Mouse (Mus musculus): Measurements from ENCODE around the gene Ptov1. TPM values are rescaled to one million over a fixed set of nuclear protein-coding genes. Genes with fewer than 3 reads are reported as not detected.

Gene Ptov1
- polyA plus RNA-seq, 1 experiment from 2014 or later = 389 TPM

DNA sequence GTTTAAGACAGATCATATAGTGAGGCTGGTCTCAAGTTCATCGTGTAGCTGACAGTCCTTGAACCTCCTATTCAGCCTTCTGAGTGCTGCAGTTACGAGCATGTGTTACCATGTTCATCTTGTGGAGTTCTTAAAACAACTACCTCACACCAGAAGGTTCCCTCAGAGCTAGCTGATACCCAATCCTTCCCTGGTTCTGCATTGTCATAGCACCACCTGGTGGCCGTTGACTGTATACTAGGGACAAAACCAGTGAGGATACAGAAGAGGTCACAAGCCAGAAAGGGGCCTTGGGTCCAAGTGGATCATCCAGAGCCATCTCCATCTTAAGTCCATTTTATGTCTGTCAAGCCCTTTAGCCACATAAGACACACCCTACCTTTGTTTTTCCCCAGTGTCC lies 44.7 kb downstream of the Ptov1 start:
- peak; percentile 64; the same call in 1 of the 2 replicates for ATAC-seq
- WGBS = 37% methylated on average over 3 of the region's 3 CpGs

DNA sequence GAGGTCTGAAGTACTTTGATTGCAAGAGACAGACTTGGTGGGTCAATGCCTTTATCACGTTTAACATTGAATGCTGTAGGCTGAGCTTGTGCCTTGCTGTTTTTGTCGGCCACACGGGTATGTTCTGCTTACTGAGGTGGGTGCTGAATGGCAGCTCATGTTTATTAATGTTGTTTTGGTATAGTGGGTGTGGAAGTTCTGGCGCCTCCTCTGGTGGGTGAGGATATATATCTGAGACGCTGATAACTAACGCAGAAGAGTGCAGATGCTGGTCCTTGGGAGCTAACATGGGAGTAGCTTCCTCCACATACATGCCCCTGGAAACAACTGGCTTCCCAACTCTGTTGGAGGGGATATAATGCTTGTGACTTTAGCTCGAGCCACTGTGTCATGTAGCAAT lies 46.2 kb downstream of the Ptov1 start:
- no peak overlapping the region for H3K4me3 ChIP-seq (ENCODE audit: low read length)
- no peaks in the 10 kb centered on the region for H3K27me3 ChIP-seq (replicated peaks; ENCODE audit: control insufficient read depth, insufficient read depth, low read length)
- peaks cover 10% of the 10 kb centered on the region for H3K4me1 ChIP-seq (ENCODE audit: control insufficient read depth, insufficient read depth, low read depth, low read length)
- 35% methylated on average over 7 of the region's 7 CpGs for WGBS
- H3K4me2 ChIP-seq (ENCODE audit: low read length) = no peak overlapping the region
- H3K27ac ChIP-seq (ENCODE audit: low read depth, low read length) = no peak overlapping the region
- ATAC-seq = no peak
- no peak overlapping the region for H3K9ac ChIP-seq (ENCODE audit: low read depth, low read length)
- no peaks in the 10 kb centered on the region; the same call in 1 of the 2 replicates for H3K36me3 ChIP-seq (ENCODE audit: control insufficient read depth, insufficient read depth, low read length)
- no peaks in the 10 kb centered on the region for H3K9me3 ChIP-seq (ENCODE audit: control insufficient read depth, low read length)

More for the DNA sequence above, 44.7 kb downstream of the Ptov1 start:
- Histone ChIP-seq H3K4me2 (ENCODE audit: low read length) (no peak overlapping the region), H3K36me3 (ENCODE audit: control insufficient read depth, insufficient read depth, low read length) (peaks cover 13% of the 10 kb centered on the region), H3K4me1 (ENCODE audit: control insufficient read depth, insufficient read depth, low read depth, low read length) (peaks cover under 1% of the 10 kb centered on the region; the same call in 1 of the 2 replicates), H3K4me3 (ENCODE audit: low read length) (no peak overlapping the region), H3K27ac (ENCODE audit: low read depth, low read length) (no peak overlapping the region), H3K27me3 (replicated peaks; ENCODE audit: control insufficient read depth, insufficient read depth, low read length) (no peaks in the 10 kb centered on the region), H3K9me3 (ENCODE audit: control insufficient read depth, low read length) (no peaks in the 10 kb centered on the region), H3K9ac (ENCODE audit: low read depth, low read length) (no peak overlapping the region)

DNA sequence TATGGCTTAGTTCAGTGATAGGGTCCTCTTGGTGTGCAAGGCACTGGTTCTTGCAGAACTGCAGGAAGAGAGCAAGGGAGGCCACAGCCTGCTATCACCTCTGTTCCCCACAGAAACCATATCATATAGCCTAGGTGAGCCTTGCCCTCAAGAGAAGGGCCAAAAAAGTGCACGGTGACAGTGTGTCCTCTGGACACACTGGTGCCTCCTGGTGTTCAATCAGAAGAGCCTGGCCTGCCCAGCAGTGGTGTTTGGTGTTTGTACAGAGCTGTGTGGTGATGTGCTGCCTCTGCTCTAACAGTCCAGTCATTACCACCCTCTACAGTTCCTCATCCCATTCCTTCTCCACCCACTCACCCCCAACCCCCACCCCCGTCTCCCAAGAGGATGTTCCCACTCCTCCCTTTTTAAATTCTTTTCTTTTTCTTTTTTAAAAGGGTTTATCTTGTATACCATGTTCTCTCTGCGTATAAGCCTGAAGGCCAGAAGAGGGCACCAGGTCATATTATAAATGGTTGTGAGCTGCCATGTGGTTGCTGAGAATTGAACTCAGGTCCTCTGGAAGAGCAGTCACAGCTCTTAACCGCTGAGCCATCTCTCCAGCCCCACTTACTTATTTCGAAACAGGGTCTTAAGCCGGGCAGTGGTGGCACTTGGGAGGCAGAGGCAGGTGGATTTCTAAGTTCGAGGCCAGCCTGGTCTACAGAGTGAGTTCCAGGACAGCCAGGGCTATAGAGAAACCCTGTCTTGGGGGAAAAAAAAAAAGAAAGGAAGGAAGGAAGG lies 47.7 kb downstream of the Ptov1 start:
- Histone ChIP-seq H3K36me3 (ENCODE audit: control insufficient read depth, insufficient read depth, low read length) (no peaks in the 10 kb centered on the region), H3K27me3 (replicated peaks; ENCODE audit: control insufficient read depth, insufficient read depth, low read length) (no peaks in the 10 kb centered on the region), H3K4me3 (ENCODE audit: low read length) (no peak overlapping the region), H3K4me1 (ENCODE audit: control insufficient read depth, insufficient read depth, low read depth, low read length) (peaks cover 25% of the 10 kb centered on the region), H3K9ac (ENCODE audit: low read depth, low read length) (no peak overlapping the region), H3K4me2 (ENCODE audit: low read length) (no peak overlapping the region), H3K27ac (ENCODE audit: low read depth, low read length) (no peak overlapping the region), H3K9me3 (ENCODE audit: control insufficient read depth, low read length) (no peaks in the 10 kb centered on the region)
- 82% methylated on average over 7 of the region's 7 CpGs for WGBS
- ATAC-seq = no peak

DNA sequence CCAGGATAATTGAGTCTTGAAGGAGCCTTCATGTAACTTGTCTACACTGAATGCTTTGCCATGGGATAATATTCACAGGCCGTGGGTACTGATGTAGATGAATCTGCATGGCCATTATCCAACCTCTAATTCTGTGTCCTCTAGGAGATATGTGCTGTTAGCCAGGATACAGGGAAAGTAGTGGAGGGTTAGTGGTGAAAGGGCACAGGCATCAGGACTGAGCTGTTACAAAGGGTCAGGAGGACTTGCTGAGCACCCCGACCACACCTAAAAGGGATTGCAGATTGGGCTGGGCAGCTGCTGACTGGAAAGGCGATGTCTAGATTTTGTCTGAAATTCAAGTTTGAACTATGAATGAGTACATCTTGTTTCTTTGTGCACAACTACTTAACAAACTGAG lies 49.1 kb downstream of the Ptov1 start:
- peaks cover 25% of the 10 kb centered on the region for H3K4me1 ChIP-seq (ENCODE audit: control insufficient read depth, insufficient read depth, low read depth, low read length)
- no peak overlapping the region for H3K4me3 ChIP-seq (ENCODE audit: low read length)
- WGBS = 81% methylated on average over 3 of the region's 3 CpGs
- H3K36me3 ChIP-seq (ENCODE audit: control insufficient read depth, insufficient read depth, low read length) = no peaks in the 10 kb centered on the region
- no peak overlapping the region for H3K4me2 ChIP-seq (ENCODE audit: low read length)
- ATAC-seq = no peak
- no peaks in the 10 kb centered on the region for H3K9me3 ChIP-seq (ENCODE audit: control insufficient read depth, low read length)
- H3K27me3 ChIP-seq (replicated peaks; ENCODE audit: control insufficient read depth, insufficient read depth, low read length) = no peaks in the 10 kb centered on the region
- H3K9ac ChIP-seq (ENCODE audit: low read depth, low read length) = no peak overlapping the region
- H3K27ac ChIP-seq (ENCODE audit: low read depth, low read length) = no peak overlapping the region

DNA sequence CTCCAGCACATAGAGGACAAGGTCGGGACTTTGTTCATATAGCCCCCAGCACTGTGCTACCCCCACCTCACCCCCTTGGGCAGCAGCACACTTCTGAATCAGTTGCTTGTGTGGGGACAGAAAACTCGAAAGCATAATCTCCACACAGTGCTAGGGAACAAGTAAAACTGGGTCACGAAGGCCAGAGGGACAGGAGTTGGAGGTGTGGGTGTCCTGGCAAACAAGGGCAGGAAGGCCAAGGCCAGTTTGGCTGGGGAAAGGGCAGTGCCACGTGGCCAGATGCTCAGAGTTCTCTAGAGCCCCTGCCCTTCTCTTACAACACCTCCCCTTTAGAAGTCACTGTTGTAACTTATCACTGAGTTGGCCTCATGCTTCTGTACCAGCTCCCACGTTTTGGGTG lies 49.7 kb downstream of the Ptov1 start:
- ATAC-seq = no peak
- Histone ChIP-seq H3K36me3 (ENCODE audit: control insufficient read depth, insufficient read depth, low read length) (no peaks in the 10 kb centered on the region), H3K4me2 (ENCODE audit: low read length) (no peak overlapping the region), H3K27me3 (replicated peaks; ENCODE audit: control insufficient read depth, insufficient read depth, low read length) (no peaks in the 10 kb centered on the region), H3K4me3 (ENCODE audit: low read length) (no peak overlapping the region), H3K4me1 (ENCODE audit: control insufficient read depth, insufficient read depth, low read depth, low read length) (peaks cover 31% of the 10 kb centered on the region), H3K9me3 (ENCODE audit: control insufficient read depth, low read length) (no peaks in the 10 kb centered on the region), H3K9ac (ENCODE audit: low read depth, low read length) (no peak overlapping the region), H3K27ac (ENCODE audit: low read depth, low read length) (no peak overlapping the region)
- WGBS = 74% methylated on average over 5 of the region's 5 CpGs

DNA sequence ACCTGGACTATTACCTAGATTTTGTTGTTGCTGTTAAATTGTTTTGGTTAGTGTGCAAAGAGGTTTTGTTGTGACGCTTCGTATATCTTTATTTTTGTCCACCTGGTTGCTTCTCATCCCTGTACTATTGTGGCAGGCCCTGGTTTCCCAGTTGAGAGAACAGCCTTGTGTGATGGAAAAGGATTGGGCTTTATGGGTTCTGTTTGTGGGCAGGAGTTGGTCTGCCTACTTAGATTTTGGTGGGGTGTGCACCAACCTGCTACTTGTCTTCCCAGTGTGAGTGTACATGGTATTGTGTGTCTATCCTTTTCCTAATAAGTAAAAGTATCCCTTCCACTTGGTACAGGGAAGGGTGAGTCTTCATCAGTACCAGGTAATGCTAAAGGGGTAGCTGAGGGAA lies 50.2 kb downstream of the Ptov1 start:
- no peaks in the 10 kb centered on the region for H3K27me3 ChIP-seq (replicated peaks; ENCODE audit: control insufficient read depth, insufficient read depth, low read length)
- ATAC-seq = no peak
- peaks cover 32% of the 10 kb centered on the region for H3K4me1 ChIP-seq (ENCODE audit: control insufficient read depth, insufficient read depth, low read depth, low read length)
- peak overlapping the region; percentile 60; the same call in 1 of the 2 replicates for H3K4me2 ChIP-seq (ENCODE audit: low read length)
- no peaks in the 10 kb centered on the region for H3K36me3 ChIP-seq (ENCODE audit: control insufficient read depth, insufficient read depth, low read length)
- 98% methylated on average over 2 of the region's 2 CpGs for WGBS
- no peaks in the 10 kb centered on the region for H3K9me3 ChIP-seq (ENCODE audit: control insufficient read depth, low read length)
- H3K27ac ChIP-seq (ENCODE audit: low read depth, low read length) = no peak overlapping the region
- H3K9ac ChIP-seq (ENCODE audit: low read depth, low read length) = no peak overlapping the region
- no peak overlapping the region; the same call in 1 of the 2 replicates for H3K4me3 ChIP-seq (ENCODE audit: low read length)

DNA sequence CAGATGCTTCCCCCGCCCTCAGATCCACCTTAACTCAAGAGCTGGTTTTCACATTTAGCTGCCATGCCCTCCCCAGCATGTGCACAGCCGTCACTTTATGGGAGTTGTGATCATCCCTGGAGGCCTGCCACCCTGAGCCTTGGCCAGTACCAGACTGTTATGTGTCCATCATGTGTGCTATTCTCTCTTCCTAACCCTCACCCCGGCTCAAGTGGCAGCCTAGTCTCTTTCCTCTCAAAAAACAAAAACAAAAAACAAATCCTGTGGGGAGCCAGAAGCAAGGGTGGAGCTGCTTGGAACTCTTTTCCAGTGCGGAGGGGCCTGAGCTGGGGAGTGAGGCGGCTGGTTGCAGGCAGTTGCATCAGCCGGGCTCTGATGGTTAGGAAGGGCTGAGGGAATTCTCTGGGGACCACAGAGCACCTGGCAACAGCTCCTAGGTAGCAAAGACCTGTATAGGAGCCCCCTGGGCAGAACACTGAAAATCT lies 50.8 kb downstream of the Ptov1 start:
- ATAC-seq = no peak
- H3K4me2 ChIP-seq (ENCODE audit: low read length) = peak overlapping the region; percentile 60
- H3K4me1 ChIP-seq (ENCODE audit: control insufficient read depth, insufficient read depth, low read depth, low read length) = peaks cover 32% of the 10 kb centered on the region
- no peaks in the 10 kb centered on the region for H3K36me3 ChIP-seq (ENCODE audit: control insufficient read depth, insufficient read depth, low read length)
- peak overlapping the region; percentile 4; the same call in 1 of the 2 replicates for H3K4me3 ChIP-seq (ENCODE audit: low read length)
- H3K9ac ChIP-seq (ENCODE audit: low read depth, low read length) = peak overlapping the region; percentile 36; the same call in 1 of the 2 replicates
- H3K9me3 ChIP-seq (ENCODE audit: control insufficient read depth, low read length) = no peaks in the 10 kb centered on the region
- H3K27me3 ChIP-seq (replicated peaks; ENCODE audit: control insufficient read depth, insufficient read depth, low read length) = no peaks in the 10 kb centered on the region
- H3K27ac ChIP-seq (ENCODE audit: low read depth, low read length) = peak overlapping the region; percentile 9; the same call in 1 of the 2 replicates
- 37% methylated on average over 6 of the region's 6 CpGs for WGBS

DNA sequence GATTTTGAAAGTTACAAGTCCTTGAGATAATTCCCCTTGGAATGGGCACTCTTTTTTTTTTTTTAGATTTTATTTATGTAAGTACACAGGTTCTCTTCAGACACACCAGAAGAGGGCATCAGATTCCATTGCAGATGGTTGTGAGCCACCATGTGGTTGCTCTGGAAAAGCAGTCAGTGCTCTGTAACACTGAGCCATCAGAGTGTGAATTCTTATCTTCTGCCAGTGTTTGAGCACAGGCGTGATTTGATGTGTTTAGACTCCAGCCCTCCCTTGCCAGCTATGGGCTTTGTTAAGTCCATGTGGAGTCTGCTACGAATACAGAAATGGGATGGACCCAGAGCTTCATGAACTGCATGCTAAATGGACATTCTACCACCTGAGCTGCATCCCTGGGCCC lies 51.4 kb downstream of the Ptov1 start:
- H3K4me3 ChIP-seq (ENCODE audit: low read length) = 0 out of 2 replicates have a peak overlapping the region, but pooled peaks have one; percentile 0
- no peak overlapping the region for H3K27ac ChIP-seq (ENCODE audit: low read depth, low read length)
- ATAC-seq = no peak

DNA sequence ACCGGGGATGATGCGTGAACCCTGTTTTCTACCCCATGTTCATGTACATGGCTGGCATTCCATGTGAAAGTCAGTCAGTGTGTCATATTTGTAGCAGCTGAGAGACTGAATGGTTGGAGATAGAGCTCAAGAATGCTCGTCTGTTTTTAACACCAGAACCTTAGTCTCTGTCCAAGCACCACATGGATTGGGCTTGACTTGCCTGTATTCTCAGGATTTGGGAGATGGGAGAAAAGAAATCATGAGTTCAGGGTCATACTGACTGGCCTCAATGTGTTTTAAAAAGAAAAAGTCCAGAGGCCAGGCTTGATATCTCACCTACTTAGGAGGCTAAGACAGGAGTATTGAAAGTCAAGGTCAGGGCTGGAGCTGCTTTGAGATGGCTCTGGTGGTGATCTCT lies 52.1 kb downstream of the Ptov1 start:
- H3K4me3 ChIP-seq (ENCODE audit: low read length) = peak overlapping the region; percentile 82
- WGBS = 23% methylated on average over 3 of the region's 3 CpGs
- ATAC-seq = no peak

More for the DNA sequence above, 51.4 kb downstream of the Ptov1 start:
- no peaks in the 10 kb centered on the region for H3K27me3 ChIP-seq (replicated peaks; ENCODE audit: control insufficient read depth, insufficient read depth, low read length)
- no peaks in the 10 kb centered on the region for H3K36me3 ChIP-seq (ENCODE audit: control insufficient read depth, insufficient read depth, low read length)
- no peaks in the 10 kb centered on the region for H3K9me3 ChIP-seq (ENCODE audit: control insufficient read depth, low read length)
- H3K4me2 ChIP-seq (ENCODE audit: low read length) = peak overlapping the region; percentile 60
- WGBS = 23% methylated on average over 2 of the region's 2 CpGs
- H3K9ac ChIP-seq (ENCODE audit: low read depth, low read length) = no peak overlapping the region
- peaks cover 32% of the 10 kb centered on the region for H3K4me1 ChIP-seq (ENCODE audit: control insufficient read depth, insufficient read depth, low read depth, low read length)

More for the DNA sequence above, 52.1 kb downstream of the Ptov1 start:
- H3K4me2 ChIP-seq (ENCODE audit: low read length) = peak overlapping the region; percentile 60
- no peaks in the 10 kb centered on the region for H3K9me3 ChIP-seq (ENCODE audit: control insufficient read depth, low read length)
- no peaks in the 10 kb centered on the region for H3K27me3 ChIP-seq (replicated peaks; ENCODE audit: control insufficient read depth, insufficient read depth, low read length)
- peak overlapping the region; percentile 89 for H3K9ac ChIP-seq (ENCODE audit: low read depth, low read length)
- H3K27ac ChIP-seq (ENCODE audit: low read depth, low read length) = no peak overlapping the region
- H3K4me1 ChIP-seq (ENCODE audit: control insufficient read depth, insufficient read depth, low read depth, low read length) = peaks cover 32% of the 10 kb centered on the region
- no peaks in the 10 kb centered on the region for H3K36me3 ChIP-seq (ENCODE audit: control insufficient read depth, insufficient read depth, low read length)

Measured in hindbrain, embryonic 16.5 days (tissue).